Mouse (Mus musculus) layer of hippocampus, postnatal 36 days (tissue): ENCODE data around the gene Gm44502. TPM values are rescaled to one million over a fixed set of nuclear protein-coding genes. Genes with fewer than 3 reads are reported as not detected.
"Not testable (repeated sequence)": the region's sequence is repeated elsewhere in the genome, so short reads cannot be mapped to it uniquely, and the experiment has no call there.

ENCODE experiments used
- DNase-seq, 2 experiments: peaks; one replicate each; pipeline ENCODE4 v3.0.0; 2022
- total RNA-seq, 2 experiments: library from RNA; stranded (reverse); gene quantifications; 2 replicates each; pipeline ENCODE4 v1.2.3; 2021

Gm44502 gene
- total RNA-seq, 2 experiments from 2014 or later: 0.30 TPM; not detected in 1

DNA sequence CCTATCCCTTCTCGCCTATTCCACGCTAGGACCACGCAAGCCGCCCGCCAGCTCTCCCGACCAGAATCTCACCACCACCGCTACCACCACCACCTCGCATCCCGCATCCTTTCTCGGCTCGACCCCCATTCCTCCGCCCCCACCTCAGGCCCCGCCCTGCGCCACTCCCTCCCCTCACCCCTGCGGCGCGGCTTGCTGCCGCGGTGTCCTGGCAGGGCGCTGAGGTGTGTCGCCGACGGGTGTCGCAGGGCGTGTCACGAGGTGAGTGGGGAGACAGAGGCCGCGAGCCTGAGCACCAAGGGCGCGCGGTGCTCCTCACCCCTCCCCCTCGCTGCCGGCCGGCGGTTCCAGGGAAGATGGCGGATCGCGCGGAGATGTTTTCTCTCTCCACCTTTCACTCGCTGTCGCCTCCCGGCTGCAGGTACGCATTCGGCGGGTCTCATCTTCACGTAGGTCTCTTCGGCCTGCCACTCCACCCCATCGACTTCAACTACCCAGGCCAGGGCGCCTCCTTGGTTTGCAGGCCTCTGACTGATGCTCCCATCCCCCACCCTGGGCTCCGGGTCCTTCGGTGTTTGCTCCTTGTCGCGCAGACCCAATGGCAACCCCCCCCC is 24.5 kb upstream of the Gm44502 start, which contains the start of gene Mapk8ip2:
Gene Mapk8ip2, plus strand, starts transcription at position 49 of the 614 bp plus-strand sequence.
- DNase-seq: peak; percentile 61 to 63

DNA sequence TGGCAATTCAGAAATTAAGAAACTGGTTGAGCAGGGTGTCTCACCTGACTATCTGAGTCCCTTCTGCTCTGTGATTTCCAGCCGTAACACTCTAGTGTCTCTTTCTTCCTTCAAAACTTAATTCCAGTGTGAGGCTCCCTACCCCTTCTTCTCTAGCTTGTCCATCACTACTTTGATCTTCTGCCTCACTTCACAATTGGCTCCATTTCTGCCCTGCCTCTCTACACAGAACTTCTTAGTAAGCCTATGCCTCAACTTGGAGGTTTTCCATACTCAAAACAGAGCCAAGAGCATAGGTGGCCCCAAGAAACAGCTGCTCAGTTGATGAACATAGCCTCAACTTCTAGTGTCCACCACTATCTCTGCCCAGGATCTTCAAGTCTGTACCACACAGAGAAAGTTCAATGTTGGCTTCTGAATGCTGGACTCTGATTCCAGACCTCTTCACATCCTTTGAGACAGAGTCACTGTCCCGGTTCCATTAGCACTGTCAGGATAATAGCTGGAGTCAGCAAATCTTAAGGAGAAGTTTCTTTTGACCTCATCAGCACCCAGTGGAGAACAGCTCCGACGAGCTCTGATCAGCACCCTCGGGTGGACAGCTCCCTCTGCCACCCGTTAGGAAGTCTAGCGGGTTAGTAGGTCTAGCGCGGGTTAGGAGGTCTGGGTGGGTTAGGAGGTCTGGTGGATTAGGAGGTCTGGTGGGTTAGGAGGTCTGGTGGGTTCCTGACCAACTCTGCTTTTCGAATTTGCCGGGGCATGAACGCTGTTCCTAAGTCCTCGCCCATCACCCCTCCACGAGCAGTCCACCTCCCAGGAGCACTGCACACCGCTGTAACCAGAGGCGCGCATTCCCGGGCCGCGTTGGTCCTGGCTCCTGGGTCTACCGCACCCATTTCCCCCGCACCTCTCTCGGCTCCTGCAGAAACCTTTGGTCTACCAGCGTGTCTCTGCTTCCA is 23.7 kb upstream of the Gm44502 start:
- no peak for DNase-seq

DNA sequence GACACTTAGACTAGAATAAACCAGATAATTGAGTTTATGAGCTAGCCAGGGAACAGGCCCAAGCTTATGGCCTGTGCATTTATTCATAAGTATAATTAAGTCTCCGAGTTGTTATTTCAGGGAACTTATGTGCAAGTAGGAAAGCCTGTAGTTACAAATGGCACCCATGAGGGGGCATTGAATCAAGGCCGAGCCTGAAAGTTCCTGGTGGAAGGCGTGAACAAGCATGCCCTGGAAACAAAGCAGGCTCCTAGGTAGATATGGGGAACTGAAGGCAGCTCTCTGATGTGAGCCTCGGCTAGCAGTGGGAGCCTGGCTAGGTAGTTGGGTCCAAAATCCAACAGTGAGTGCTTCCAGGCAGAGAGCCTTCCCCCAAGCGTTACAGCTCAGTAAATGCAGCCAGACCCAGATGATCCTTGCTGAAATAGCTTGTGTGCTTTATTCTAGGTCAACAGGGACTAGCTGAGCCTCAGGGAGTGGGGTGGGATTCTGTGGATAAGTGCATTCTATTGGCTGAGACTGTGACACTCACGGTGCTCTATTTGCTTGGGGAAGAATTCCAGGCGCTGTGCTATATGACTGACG is 13.1 kb upstream of the Gm44502 start:
- no peak for DNase-seq

DNA sequence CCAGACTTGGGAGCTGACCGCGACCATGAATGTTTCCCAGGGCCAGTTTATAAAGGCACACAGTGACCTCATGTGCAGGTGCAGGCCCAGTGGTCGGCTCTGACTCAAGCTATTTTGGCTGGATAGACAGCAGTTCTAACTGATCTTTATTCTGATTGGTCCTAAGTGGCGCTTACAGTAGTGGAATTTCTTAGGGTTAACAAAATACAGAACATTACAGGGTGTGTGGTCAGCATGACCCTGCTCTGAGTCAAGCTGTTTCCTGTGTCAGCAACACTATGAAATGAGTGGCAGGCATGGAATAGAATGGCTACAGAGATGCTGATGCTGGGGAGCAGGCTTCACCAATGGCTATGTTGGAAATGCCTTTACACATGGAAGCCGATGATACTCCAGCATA is 6.4 kb upstream of the Gm44502 start:
- no peak for DNase-seq

GRCm38 (mm10) chr15:89434136-89434535 is 4.6 kb upstream of the Gm44502 start:
- DNase-seq: no peak

DNA sequence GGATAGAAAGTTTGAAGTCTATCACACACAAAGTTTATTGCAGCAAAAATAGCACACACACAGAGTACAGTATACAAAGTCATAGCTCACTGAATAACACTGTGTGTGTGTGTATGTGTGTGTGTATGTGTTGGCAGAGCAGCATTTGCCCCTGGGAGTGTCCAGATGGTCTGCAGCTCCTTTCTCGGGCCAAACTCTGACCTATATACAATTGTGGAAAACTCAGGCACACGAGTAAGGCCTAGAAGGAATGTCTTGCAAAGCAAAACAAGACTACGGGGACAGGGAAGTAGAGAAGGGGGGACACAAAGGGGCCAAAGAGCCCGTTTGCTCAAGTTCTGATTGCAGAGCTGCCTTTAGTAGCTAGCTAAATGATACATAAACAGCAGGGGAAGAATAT is 3.5 kb upstream of the Gm44502 start:
- DNase-seq: no peak

DNA sequence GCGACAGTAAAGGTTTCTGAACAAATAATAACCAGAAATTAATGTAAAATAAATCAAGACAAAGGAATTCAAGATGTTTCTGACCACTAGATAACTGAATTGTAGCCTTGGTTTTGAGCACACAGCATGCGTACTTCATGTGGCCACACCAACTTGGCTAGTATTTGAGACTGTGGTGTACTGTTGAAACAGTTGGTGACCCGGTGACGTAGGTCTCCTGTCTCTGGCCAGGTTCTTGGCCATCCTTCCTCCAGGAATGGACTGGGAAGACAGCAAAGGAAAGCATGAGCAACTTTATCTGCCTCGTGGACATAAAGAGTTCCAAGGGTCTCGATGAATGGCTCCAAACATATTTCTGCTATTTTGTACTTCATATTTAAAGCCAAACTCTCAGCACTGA is 2.3 kb upstream of the Gm44502 start:
- DNase-seq: no peak

- no peak for DNase-seq
Observed at GRCm38 (mm10) chr15:89431271-89431670, 1.8 kb upstream of the Gm44502 start.

GRCm38 (mm10) chr15:89430771-89431170 is 1.3 kb upstream of the Gm44502 start:
- DNase-seq: not testable (repeated sequence)

GRCm38 (mm10) chr15:89430341-89430740 is 845 bp upstream of the Gm44502 start:
- no peak for DNase-seq

- DNase-seq: no peak
Observed at GRCm38 (mm10) chr15:89428821-89429351, 610 bp downstream of the Gm44502 start.

GRCm38 (mm10) chr15:89428136-89428790 is 1.2 kb downstream of the Gm44502 start:
- no peak for DNase-seq

DNA sequence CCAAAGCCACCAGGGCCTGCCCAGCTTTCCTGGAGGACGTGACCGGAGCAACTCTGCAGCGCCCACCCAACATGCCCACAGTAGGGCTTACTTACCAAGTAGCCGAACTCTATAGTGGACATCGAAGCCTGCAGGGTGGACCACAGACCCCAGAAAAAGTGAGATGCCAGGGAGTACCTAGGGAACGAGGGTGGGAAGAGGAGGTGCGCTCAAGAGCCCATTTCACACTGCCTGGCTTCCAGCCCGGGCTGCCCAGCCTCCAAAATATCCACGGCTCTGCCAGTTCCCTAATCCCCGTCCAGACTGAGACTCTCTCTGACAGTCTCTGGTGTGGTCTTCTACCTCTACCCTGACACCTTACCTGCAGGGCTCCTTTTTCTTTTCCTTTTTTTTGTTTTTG is 2.8 kb downstream of the Gm44502 start:
- no peak for DNase-seq

DNA sequence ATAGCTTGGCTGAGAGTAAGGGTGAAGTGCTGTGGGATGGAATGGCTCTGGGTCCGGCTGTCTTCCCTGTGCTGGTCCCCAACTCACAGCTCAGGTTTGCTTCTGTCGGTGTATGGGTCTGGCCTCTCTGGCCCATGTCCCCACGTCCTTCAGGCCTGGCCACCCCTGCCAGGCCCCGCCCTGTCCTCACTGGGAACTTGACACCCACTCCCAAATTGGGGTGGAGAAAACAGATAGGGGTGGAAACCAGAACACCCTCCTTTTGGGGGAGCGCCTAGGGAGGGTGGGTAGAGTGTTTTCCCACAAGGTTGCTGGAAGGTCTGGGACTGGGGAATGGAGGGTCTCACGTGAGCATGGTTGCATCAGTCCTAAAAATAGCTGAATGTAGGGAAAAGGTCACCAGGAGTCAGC is 3.8 kb downstream of the Gm44502 start, which contains the start of gene Cpt1b:
Gene Cpt1b, minus strand, starts transcription at position 153 of the 411 bp plus-strand sequence.
- no peak for DNase-seq

- DNase-seq: no peak
Observed at GRCm38 (mm10) chr15:89424621-89425020, 4.9 kb downstream of the Gm44502 start.

- no peak for DNase-seq
Observed at GRCm38 (mm10) chr15:89421938-89422337, 7.6 kb downstream of the Gm44502 start.

GRCm38 (mm10) chr15:89415282-89415681 is 14.2 kb downstream of the Gm44502 start:
- no peak for DNase-seq

DNA sequence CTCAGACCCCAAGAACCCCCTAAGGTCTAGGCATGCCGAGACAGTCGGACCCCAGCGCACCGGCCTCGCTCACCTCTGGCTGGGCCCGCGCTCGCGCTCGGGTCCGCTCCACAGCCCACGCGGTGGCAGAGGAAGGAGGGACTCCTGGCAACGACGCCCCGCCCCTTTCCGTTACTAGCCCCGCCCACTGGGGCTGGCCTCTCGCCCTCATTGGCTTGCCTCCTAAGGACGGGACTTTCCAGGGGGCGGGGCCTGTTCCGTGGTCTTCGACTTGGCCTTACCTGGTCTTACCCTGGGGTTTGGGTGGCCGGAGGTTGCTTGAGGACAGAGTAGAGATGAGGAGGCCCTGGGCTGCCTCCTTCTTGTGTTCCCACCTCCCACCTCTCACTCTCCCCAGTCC is 19.4 kb downstream of the Gm44502 start, which contains the start of gene Syce3:
Gene Syce3, minus strand, starts transcription at position 386 of the 400 bp plus-strand sequence.
- no peak for DNase-seq

DNA sequence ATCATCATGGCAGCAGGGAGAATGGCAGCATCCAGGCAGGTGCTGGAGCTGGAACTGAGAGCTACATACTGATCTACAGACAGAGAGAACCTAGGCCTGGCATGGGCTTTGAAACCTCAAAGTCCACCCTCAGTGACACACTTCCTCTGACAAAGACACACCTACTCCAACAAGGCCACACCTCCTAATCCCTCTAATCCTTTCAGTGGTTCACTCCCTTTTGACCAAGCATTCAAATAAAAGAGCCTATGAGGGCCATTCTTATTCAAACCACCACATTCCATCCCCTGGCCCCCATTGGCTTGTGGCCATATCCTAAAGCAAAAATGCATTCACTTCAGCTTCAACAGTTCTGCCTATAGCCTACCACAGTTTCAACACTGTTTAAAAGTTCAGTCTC is 22.8 kb downstream of the Gm44502 start:
- no peak for DNase-seq

DNA sequence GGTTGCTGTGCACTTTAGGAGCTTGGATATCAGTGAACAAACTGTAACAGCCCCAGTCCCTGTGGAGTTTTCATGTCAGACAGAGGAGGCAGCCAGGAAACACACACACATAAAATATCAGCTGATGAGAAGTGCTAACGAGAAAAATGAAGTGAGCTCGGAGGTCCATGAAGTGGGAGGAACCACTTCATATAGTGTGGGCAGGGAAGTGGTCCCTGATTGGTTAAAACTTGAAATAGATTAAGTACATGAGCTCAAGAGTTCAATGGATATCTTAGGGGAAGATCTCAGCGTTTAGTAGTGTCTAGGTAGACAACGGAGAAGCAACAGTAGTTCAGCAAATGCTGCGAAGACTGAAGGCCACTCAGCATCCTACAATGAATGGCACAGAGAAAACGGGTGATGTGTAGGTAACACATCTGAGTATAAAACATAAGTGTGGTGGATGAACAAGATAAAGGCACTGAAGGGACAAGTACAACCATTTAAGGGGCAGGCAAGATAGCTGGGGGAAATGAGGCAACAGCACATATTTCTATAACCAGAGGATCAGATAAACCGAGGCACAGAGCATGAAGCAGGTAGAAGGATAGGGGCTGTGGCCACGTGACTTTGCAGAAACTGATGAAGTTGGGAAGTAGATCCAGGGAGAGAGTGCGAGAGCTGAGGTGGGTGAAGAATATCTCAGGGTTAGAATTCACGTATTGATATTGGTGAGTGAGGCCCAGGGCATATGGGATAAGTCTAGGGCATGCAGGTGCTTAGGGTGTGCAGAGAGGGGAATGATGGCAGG is 24.5 kb downstream of the Gm44502 start:
- DNase-seq: no peak

GRCm38 (mm10) chr15:89402471-89402870 is 27.0 kb downstream of the Gm44502 start:
- no peak for DNase-seq
